Mouse (Mus musculus): ENCODE data around the gene Capn7. TPM values are rescaled to one million over a fixed set of nuclear protein-coding genes. Genes with fewer than 3 reads are reported as not detected.

Capn7 gene
- polyA plus RNA-seq, 1 experiment, result 16.9 TPM

- H3K4me1 ChIP-seq (ENCODE audit: control insufficient read depth, insufficient read depth, insufficient read length, low read length), result peaks cover 49% of the 10 kb centered on the region
- H3K4me3 ChIP-seq (ENCODE audit: insufficient read depth, low read depth, low read length), result no peak overlapping the region
- peak overlapping the region; percentile 36 for H3K27ac ChIP-seq (replicated peaks; ENCODE audit: low read depth, low read length)
Measured at GRCm38 (mm10) chr14:31385406-31385805, 49.0 kb downstream of the Capn7 start.

GRCm38 (mm10) chr14:31385977-31386697, 49.7 kb downstream of the Capn7 start:
- Histone ChIP-seq H3K4me1 (ENCODE audit: control insufficient read depth, insufficient read depth, insufficient read length, low read length) (peaks cover 49% of the 10 kb centered on the region), H3K27ac (replicated peaks; ENCODE audit: low read depth, low read length) (peak overlapping the region; percentile 66), H3K4me3 (ENCODE audit: insufficient read depth, low read depth, low read length) (no peak overlapping the region)

GRCm38 (mm10) chr14:31387301-31387981, 51.0 kb downstream of the Capn7 start:
- peak overlapping the region; percentile 87 for H3K27ac ChIP-seq (replicated peaks; ENCODE audit: low read depth, low read length)
- no peak overlapping the region for H3K4me3 ChIP-seq (ENCODE audit: insufficient read depth, low read depth, low read length)
- peaks cover 56% of the 10 kb centered on the region for H3K4me1 ChIP-seq (ENCODE audit: control insufficient read depth, insufficient read depth, insufficient read length, low read length)

GRCm38 (mm10) chr14:31388086-31388872, 51.8 kb downstream of the Capn7 start:
- Histone ChIP-seq H3K27ac (replicated peaks; ENCODE audit: low read depth, low read length) (peak overlapping the region; percentile 87), H3K4me3 (ENCODE audit: insufficient read depth, low read depth, low read length) (no peak overlapping the region), H3K4me1 (ENCODE audit: control insufficient read depth, insufficient read depth, insufficient read length, low read length) (peaks cover 65% of the 10 kb centered on the region)

- Histone ChIP-seq H3K4me3 (ENCODE audit: insufficient read depth, low read depth, low read length) (no peak overlapping the region), H3K4me1 (ENCODE audit: control insufficient read depth, insufficient read depth, insufficient read length, low read length) (peaks cover 70% of the 10 kb centered on the region), H3K27ac (replicated peaks; ENCODE audit: low read depth, low read length) (peak overlapping the region; percentile 22; the same call in 1 of the 2 replicates)
Measured at GRCm38 (mm10) chr14:31389421-31390147, 53.1 kb downstream of the Capn7 start.

GRCm38 (mm10) chr14:31392300-31392699, 55.9 kb downstream of the Capn7 start:
- H3K4me1 ChIP-seq (ENCODE audit: control insufficient read depth, insufficient read depth, insufficient read length, low read length), result peaks cover 62% of the 10 kb centered on the region
- no peak overlapping the region for H3K4me3 ChIP-seq (ENCODE audit: insufficient read depth, low read depth, low read length)
- H3K27ac ChIP-seq (replicated peaks; ENCODE audit: low read depth, low read length), result peak overlapping the region; percentile 71

- H3K4me1 ChIP-seq (ENCODE audit: control insufficient read depth, insufficient read depth, insufficient read length, low read length), result peaks cover 62% of the 10 kb centered on the region
- H3K27ac ChIP-seq (replicated peaks; ENCODE audit: low read depth, low read length), result peak overlapping the region; percentile 71
- H3K4me3 ChIP-seq (ENCODE audit: insufficient read depth, low read depth, low read length), result no peak overlapping the region
Measured at GRCm38 (mm10) chr14:31392873-31393545, 56.6 kb downstream of the Capn7 start.

GRCm38 (mm10) chr14:31393546-31393890, 57.1 kb downstream of the Capn7 start:
- Histone ChIP-seq H3K27ac (replicated peaks; ENCODE audit: low read depth, low read length) (peak overlapping the region; percentile 71), H3K4me1 (ENCODE audit: control insufficient read depth, insufficient read depth, insufficient read length, low read length) (peaks cover 65% of the 10 kb centered on the region), H3K4me3 (ENCODE audit: insufficient read depth, low read depth, low read length) (no peak overlapping the region)

- peak overlapping the region; percentile 99 for H3K27ac ChIP-seq (replicated peaks; ENCODE audit: low read depth, low read length)
- H3K4me1 ChIP-seq (ENCODE audit: control insufficient read depth, insufficient read depth, insufficient read length, low read length), result peaks cover 66% of the 10 kb centered on the region
- H3K4me3 ChIP-seq (ENCODE audit: insufficient read depth, low read depth, low read length), result no peak overlapping the region
Measured at GRCm38 (mm10) chr14:31393936-31394630, 57.6 kb downstream of the Capn7 start.

- no peak overlapping the region for H3K4me3 ChIP-seq (ENCODE audit: insufficient read depth, low read depth, low read length)
- peak overlapping the region; percentile 99 for H3K27ac ChIP-seq (replicated peaks; ENCODE audit: low read depth, low read length)
- peaks cover 67% of the 10 kb centered on the region for H3K4me1 ChIP-seq (ENCODE audit: control insufficient read depth, insufficient read depth, insufficient read length, low read length)
Measured at GRCm38 (mm10) chr14:31394822-31395532, 58.5 kb downstream of the Capn7 start.

GRCm38 (mm10) chr14:31395629-31396199, 59.3 kb downstream of the Capn7 start:
- H3K4me1 ChIP-seq (ENCODE audit: control insufficient read depth, insufficient read depth, insufficient read length, low read length), result peaks cover 72% of the 10 kb centered on the region
- H3K27ac ChIP-seq (replicated peaks; ENCODE audit: low read depth, low read length), result peak overlapping the region; percentile 99

GRCm38 (mm10) chr14:31396428-31396827, 60.0 kb downstream of the Capn7 start:
- no peak overlapping the region for H3K4me3 ChIP-seq (ENCODE audit: insufficient read depth, low read depth, low read length)
- peak overlapping the region; percentile 91 for H3K27ac ChIP-seq (replicated peaks; ENCODE audit: low read depth, low read length)
- peaks cover 79% of the 10 kb centered on the region for H3K4me1 ChIP-seq (ENCODE audit: control insufficient read depth, insufficient read depth, insufficient read length, low read length)

More at GRCm38 (mm10) chr14:31395629-31396199, 59.3 kb downstream of the Capn7 start:
- no peak overlapping the region for H3K4me3 ChIP-seq (ENCODE audit: insufficient read depth, low read depth, low read length)

- Histone ChIP-seq H3K4me1 (ENCODE audit: control insufficient read depth, insufficient read depth, insufficient read length, low read length) (peaks cover 81% of the 10 kb centered on the region), H3K27ac (replicated peaks; ENCODE audit: low read depth, low read length) (peak overlapping the region; percentile 98), H3K4me3 (ENCODE audit: insufficient read depth, low read depth, low read length) (no peak overlapping the region)
Measured at GRCm38 (mm10) chr14:31397353-31397752, 60.9 kb downstream of the Capn7 start.

All from brown adipose tissue, adult 24 weeks (tissue).